Mouse (Mus musculus): ENCODE measurements around the gene Snx9.

- TF ChIP-seq GATA1 (IDR thresholded peaks at IDR 0.05; ENCODE audit: borderline replicate concordance, low read length) (no peak), FLI1 (IDR thresholded peaks at IDR 0.05; ENCODE audit: low read length) (no peak)
Measured at GRCm38 (mm10) chr17:5958636-5959035, 117.5 kb downstream of the Snx9 start.
